Mouse (Mus musculus): ENCODE measurements around the gene Taf5l.

DNA sequence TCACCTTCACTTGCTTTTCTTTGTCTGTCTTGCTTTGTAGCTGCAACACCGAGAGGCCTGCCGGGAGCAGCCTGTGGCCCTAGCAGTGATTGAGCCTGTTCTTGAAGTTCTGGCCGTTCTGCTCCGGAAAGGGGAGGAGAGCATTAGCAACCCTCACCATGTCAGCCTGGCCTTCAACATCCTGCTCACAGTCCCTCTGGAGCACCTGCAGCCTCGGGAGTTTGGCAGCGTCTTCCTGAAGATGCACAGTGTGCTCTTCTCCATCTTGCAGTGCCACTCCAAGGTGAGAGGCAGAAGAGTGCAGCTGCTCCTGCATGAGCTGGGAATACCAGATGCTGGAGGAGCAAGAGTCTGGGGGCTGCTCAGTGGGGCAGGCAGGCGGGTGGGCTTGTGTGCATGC, 16.9 kb upstream of the Taf5l start:
- TF ChIP-seq POLR2A (IDR thresholded peaks at IDR 0.05; ENCODE audit: low read depth, low read length) (no peak), CTCF (conservative IDR thresholded peaks at IDR 0.05; ENCODE audit: insufficient read depth, insufficient read length, low read depth, low read length) (no peak)
